Mouse (Mus musculus): ENCODE measurements around the gene Kcnj14. TPM values are rescaled to one million over a fixed set of nuclear protein-coding genes. Genes with fewer than 3 reads are reported as not detected.

Gene Kcnj14
- total and polyA plus RNA-seq, 3 experiments = 0.30 to 0.57 (median 0.33) TPM

DNA sequence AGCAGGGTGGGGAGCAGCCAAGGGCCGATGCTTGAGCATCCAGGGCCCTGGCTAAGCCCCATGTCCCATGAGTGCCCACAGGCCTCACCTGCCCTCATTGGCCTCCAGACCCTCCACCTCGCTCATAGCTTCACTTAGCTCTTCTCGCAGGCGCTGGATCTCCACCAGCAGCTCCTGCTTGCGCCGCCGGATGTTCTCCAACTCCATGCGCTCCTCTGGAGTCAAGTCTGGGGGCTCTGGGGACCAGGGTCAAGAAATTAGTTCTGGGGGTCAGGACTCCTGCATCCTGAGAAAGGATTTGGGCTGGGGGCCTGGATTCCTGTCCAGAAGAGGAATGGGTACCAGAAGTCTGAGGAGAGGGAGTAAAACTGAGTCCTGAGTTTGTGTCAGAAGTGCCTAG is 11.7 kb downstream of the Kcnj14 start:
- Histone ChIP-seq H3K36me3 (replicated peaks) (peaks cover 62% of the 10 kb centered on the region), H3K27me3 (ENCODE audit: insufficient read depth, low read length) (no peaks in the 10 kb centered on the region), H3K4me1 (ENCODE audit: insufficient read depth, low read depth, low read length) (peaks cover 40% of the 10 kb centered on the region), H3K4me3 (ENCODE audit: low read depth, low read length) (peak overlapping the region; percentile 83; the same call in 1 of the 2 replicates), H3K9me3 (replicated peaks) (no peaks in the 10 kb centered on the region)
- DNase-seq (ENCODE audit: low spot score) (no peak), ATAC-seq (ENCODE audit: extremely low read depth, insufficient number of reproducible peaks, low FRiP score, poor library complexity, severe bottlenecking) (no peak)
- no peak for TF ChIP-seq CTCF (IDR thresholded peaks at IDR 0.05; ENCODE audit: low read depth, low read length)
- TF ChIP-seq TAL1 (conservative IDR thresholded peaks at IDR 0.05; ENCODE audit: low read depth, low read length) = no peak
- no peak for TF ChIP-seq POLR2AphosphoS5 (IDR thresholded peaks at IDR 0.05; ENCODE audit: insufficient replicate concordance, low read depth, low read length)
- TF ChIP-seq GATA2 (IDR thresholded peaks at IDR 0.05; ENCODE audit: borderline replicate concordance, low read depth, low read length) = no peak
- TF ChIP-seq GATA1 (IDR thresholded peaks at IDR 0.05; ENCODE audit: borderline replicate concordance, low read length) = no peak

DNA sequence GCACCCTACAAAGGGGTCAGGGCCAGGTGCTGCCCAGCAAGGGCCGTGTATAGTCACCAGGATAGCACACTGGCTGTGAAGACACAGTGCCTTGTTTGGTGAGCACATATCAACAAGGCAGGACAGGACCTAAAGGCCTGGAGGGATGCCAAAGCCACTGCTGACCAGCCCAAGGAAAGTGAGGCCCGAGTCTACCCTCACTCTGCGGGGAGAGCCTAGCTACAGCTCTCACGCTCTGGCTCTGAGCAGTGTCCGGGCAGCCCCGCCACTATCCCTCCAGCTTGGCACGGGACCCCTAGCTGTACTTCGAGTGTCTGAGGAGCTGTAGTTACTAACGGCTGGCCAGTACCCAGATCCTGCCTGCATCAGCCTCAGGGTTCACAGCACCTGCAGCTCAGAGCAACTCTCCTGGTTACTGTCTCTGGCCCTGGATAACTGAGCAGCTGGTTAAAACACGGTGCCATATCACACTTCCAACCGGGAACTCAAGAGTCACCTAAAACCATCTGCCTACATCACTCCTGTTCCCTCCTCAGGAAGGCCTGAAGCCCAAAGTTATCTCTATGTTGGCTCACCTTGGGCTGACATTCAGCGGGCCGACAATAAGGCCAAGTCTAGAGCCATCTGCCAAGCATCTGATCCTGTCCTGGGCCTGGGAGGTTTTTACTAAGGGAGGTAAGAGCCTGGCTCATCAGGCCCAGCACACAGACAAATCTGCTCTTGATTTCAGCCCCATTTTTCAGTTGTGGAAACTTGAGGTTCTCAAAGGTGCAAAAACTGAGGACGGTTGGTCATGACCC is 15.1 kb downstream of the Kcnj14 start:
- DNase-seq (ENCODE audit: low spot score) (no peak), ATAC-seq (ENCODE audit: extremely low read depth, insufficient number of reproducible peaks, low FRiP score, poor library complexity, severe bottlenecking) (no peak)
- no peaks in the 10 kb centered on the region for H3K27me3 ChIP-seq (ENCODE audit: insufficient read depth, low read length)
- H3K4me3 ChIP-seq (ENCODE audit: low read depth, low read length) = no peak overlapping the region
- H3K4me1 ChIP-seq (ENCODE audit: insufficient read depth, low read depth, low read length) = peaks cover 29% of the 10 kb centered on the region
- peaks cover 75% of the 10 kb centered on the region for H3K36me3 ChIP-seq (replicated peaks)
- H3K9me3 ChIP-seq (replicated peaks) = no peaks in the 10 kb centered on the region
- TF ChIP-seq TAL1 (conservative IDR thresholded peaks at IDR 0.05; ENCODE audit: low read depth, low read length) (no peak), CTCF (IDR thresholded peaks at IDR 0.05; ENCODE audit: low read depth, low read length) (no peak), GATA2 (IDR thresholded peaks at IDR 0.05; ENCODE audit: borderline replicate concordance, low read depth, low read length) (no peak), GATA1 (IDR thresholded peaks at IDR 0.05; ENCODE audit: borderline replicate concordance, low read length) (no peak), POLR2AphosphoS5 (IDR thresholded peaks at IDR 0.05; ENCODE audit: insufficient replicate concordance, low read depth, low read length) (no peak)

DNA sequence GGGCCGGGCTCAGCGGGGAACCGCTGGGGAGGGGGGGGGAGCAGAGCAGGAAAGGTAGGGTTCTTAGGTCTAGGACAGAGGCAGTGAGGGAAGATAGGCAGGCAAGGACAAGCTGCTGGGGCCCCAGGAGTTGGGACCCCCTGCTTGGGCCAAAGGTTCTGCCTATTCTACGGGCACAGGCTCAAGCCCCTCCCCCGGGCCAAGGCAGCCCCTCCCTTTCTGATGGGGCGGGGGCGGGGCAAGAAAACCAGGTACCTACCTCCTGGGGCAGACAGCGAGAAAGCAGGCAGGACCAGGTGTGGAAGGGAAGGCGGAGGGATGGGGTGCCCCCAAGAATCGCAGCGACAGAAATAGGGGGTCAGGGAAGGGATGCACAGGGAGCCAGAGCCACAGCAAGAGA is 16.1 kb downstream of the Kcnj14 start:
- TF ChIP-seq CTCF (IDR thresholded peaks at IDR 0.05; ENCODE audit: low read depth, low read length) (no peak), GATA2 (IDR thresholded peaks at IDR 0.05; ENCODE audit: borderline replicate concordance, low read depth, low read length) (no peak), TAL1 (conservative IDR thresholded peaks at IDR 0.05; ENCODE audit: low read depth, low read length) (no peak), GATA1 (IDR thresholded peaks at IDR 0.05; ENCODE audit: borderline replicate concordance, low read length) (no peak), POLR2AphosphoS5 (IDR thresholded peaks at IDR 0.05; ENCODE audit: insufficient replicate concordance, low read depth, low read length) (no peak)
- Histone ChIP-seq H3K9me3 (replicated peaks) (no peaks in the 10 kb centered on the region), H3K27me3 (ENCODE audit: insufficient read depth, low read length) (no peaks in the 10 kb centered on the region; the same call in 1 of the 2 replicates), H3K4me1 (ENCODE audit: insufficient read depth, low read depth, low read length) (peaks cover 29% of the 10 kb centered on the region), H3K36me3 (replicated peaks) (peaks cover 75% of the 10 kb centered on the region), H3K4me3 (ENCODE audit: low read depth, low read length) (no peak overlapping the region)
- ATAC-seq (ENCODE audit: extremely low read depth, insufficient number of reproducible peaks, low FRiP score, poor library complexity, severe bottlenecking) (no peak), DNase-seq (ENCODE audit: low spot score) (no peak)

DNA sequence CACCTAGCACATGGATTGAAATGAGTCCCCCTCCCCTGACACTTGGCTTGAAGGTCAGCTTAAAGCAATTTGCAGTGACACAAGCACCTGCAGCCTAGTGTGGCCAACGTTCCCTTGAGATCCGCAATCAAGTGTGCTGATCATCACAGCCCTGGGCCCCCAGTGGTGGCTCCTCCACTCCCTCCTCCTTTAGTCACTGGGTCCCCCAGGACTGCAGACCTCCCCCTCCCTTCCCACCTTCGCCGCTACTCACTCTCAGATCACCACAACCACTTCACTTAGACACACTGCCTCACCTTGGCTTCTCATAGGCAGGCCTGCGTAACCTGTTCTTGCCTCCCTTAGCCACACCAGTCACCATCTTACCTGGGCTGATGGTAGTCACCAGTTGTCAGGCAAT is 18.6 kb downstream of the Kcnj14 start:
- peaks cover 9% of the 10 kb centered on the region for H3K27me3 ChIP-seq (ENCODE audit: insufficient read depth, low read length)
- ATAC-seq (ENCODE audit: extremely low read depth, insufficient number of reproducible peaks, low FRiP score, poor library complexity, severe bottlenecking) (no peak), DNase-seq (ENCODE audit: low spot score) (no peak)
- peaks cover 13% of the 10 kb centered on the region for H3K4me1 ChIP-seq (ENCODE audit: insufficient read depth, low read depth, low read length)
- H3K9me3 ChIP-seq (replicated peaks) = no peaks in the 10 kb centered on the region
- TF ChIP-seq POLR2AphosphoS5 (IDR thresholded peaks at IDR 0.05; ENCODE audit: insufficient replicate concordance, low read depth, low read length) = no peak
- no peak for TF ChIP-seq GATA2 (IDR thresholded peaks at IDR 0.05; ENCODE audit: borderline replicate concordance, low read depth, low read length)
- no peak for TF ChIP-seq GATA1 (IDR thresholded peaks at IDR 0.05; ENCODE audit: borderline replicate concordance, low read length)
- no peak for TF ChIP-seq CTCF (IDR thresholded peaks at IDR 0.05; ENCODE audit: low read depth, low read length)
- no peak for TF ChIP-seq TAL1 (conservative IDR thresholded peaks at IDR 0.05; ENCODE audit: low read depth, low read length)
- H3K36me3 ChIP-seq (replicated peaks) = peaks cover 52% of the 10 kb centered on the region
- no peak overlapping the region for H3K4me3 ChIP-seq (ENCODE audit: low read depth, low read length)

DNA sequence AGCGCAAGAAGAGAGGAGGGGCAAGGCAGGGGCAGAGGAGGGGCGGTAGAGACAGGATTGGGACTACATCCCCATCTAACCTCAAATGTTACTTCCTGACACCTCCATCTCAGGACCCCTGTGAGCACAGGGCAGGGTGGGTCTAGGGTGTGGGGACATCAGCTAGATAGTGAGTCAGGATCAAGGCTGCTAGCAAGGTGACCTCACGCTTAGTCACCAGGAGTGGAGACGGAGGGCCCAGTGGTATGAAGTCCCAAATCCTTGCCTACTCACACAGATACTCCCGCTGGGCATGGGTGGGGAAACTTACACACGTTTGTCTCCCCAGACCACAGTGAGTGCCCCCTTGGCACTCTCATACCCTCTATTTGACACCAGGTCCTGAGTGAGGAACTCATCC is 22.0 kb downstream of the Kcnj14 start:
- no peak for ATAC-seq (ENCODE audit: extremely low read depth, insufficient number of reproducible peaks, low FRiP score, poor library complexity, severe bottlenecking)
- H3K4me3 ChIP-seq (ENCODE audit: low read depth, low read length) = no peak overlapping the region
- TF ChIP-seq GATA1 (IDR thresholded peaks at IDR 0.05; ENCODE audit: borderline replicate concordance, low read length) (no peak), TAL1 (conservative IDR thresholded peaks at IDR 0.05; ENCODE audit: low read depth, low read length) (no peak), GATA2 (IDR thresholded peaks at IDR 0.05; ENCODE audit: borderline replicate concordance, low read depth, low read length) (no peak), POLR2AphosphoS5 (IDR thresholded peaks at IDR 0.05; ENCODE audit: insufficient replicate concordance, low read depth, low read length) (no peak), CTCF (IDR thresholded peaks at IDR 0.05; ENCODE audit: low read depth, low read length) (no peak)

DNA sequence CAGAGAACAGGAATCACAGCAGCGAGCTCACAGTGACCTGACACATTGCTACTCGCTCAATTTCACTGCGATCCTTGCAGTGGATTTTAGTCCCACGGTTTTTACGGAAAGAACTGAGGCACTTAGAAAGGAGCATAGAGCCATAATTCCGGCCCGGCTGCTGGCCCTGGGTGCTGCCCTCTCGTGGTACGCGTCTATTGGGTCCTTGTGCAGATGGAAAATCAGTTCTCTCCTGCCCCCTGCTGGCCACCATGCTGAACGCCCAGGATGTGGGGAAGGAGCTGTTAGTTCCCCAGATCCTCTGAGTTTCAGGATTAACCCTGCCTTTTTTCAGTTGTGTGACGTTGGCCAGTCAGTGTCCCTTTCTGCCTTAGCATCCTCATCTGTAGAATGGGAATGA is 23.2 kb downstream of the Kcnj14 start:
- no peaks in the 10 kb centered on the region for H3K9me3 ChIP-seq (replicated peaks)
- H3K36me3 ChIP-seq (replicated peaks) = peaks cover 6% of the 10 kb centered on the region
- DNase-seq (ENCODE audit: low spot score) = peak; percentile 79
- H3K4me1 ChIP-seq (ENCODE audit: insufficient read depth, low read depth, low read length) = peaks cover 32% of the 10 kb centered on the region
- ATAC-seq (ENCODE audit: extremely low read depth, insufficient number of reproducible peaks, low FRiP score, poor library complexity, severe bottlenecking) = peak; percentile 54
- no peak overlapping the region for H3K4me3 ChIP-seq (ENCODE audit: low read depth, low read length)
- H3K27me3 ChIP-seq (ENCODE audit: insufficient read depth, low read length) = peaks cover 34% of the 10 kb centered on the region
- TF ChIP-seq POLR2AphosphoS5 (IDR thresholded peaks at IDR 0.05; ENCODE audit: insufficient replicate concordance, low read depth, low read length) (no peak), GATA1 (IDR thresholded peaks at IDR 0.05; ENCODE audit: borderline replicate concordance, low read length) (no peak), GATA2 (IDR thresholded peaks at IDR 0.05; ENCODE audit: borderline replicate concordance, low read depth, low read length) (no peak), TAL1 (conservative IDR thresholded peaks at IDR 0.05; ENCODE audit: low read depth, low read length) (no peak), CTCF (IDR thresholded peaks at IDR 0.05; ENCODE audit: low read depth, low read length) (peak; percentile 90)

More for the DNA sequence above, 22.0 kb downstream of the Kcnj14 start:
- Histone ChIP-seq H3K9me3 (replicated peaks) (no peaks in the 10 kb centered on the region), H3K36me3 (replicated peaks) (peaks cover 18% of the 10 kb centered on the region), H3K4me1 (ENCODE audit: insufficient read depth, low read depth, low read length) (peaks cover 24% of the 10 kb centered on the region), H3K27me3 (ENCODE audit: insufficient read depth, low read length) (peaks cover 28% of the 10 kb centered on the region)
- DNase-seq (ENCODE audit: low spot score) = no peak
